Mouse (Mus musculus) forelimb bud, embryonic 11.5 days (tissue): ENCODE data around the gene Slc38a3.
A peak's percentile ranks its signal among the peaks of the same experiment; 100 is the strongest.

Experiments used
- DNase-seq: peaks from one replicate; pipeline ENCODE4 v3.0.0-alpha.2; 2012; ENCODE audit warnings: low read depth, low spot score

The Slc38a3 gene

DNA sequence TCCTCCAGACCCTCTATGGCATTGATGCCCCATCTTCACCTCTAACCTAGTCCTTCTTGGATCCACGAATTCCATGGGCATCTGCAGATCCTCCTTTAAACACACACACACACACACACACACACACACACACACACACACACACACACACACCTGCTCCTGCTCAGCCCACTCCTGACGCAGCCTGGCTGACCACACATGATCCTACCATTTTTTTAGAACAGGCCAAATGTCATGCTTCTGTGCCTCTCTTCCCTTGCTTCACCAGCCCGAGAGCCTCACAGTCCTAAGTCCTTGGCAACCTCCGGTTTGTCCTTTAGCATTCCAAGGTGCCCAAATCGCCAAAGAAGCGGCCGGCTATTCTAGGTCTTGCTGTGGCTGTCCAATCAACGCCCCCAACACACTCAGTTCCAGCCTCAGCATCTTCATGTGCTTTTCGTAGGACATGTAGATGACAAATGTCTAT, at the start of gene Slc38a3:
Gene Slc38a3, minus strand, starts transcription at position 51 of the 466 bp plus-strand sequence.
- no peak for DNase-seq

DNA sequence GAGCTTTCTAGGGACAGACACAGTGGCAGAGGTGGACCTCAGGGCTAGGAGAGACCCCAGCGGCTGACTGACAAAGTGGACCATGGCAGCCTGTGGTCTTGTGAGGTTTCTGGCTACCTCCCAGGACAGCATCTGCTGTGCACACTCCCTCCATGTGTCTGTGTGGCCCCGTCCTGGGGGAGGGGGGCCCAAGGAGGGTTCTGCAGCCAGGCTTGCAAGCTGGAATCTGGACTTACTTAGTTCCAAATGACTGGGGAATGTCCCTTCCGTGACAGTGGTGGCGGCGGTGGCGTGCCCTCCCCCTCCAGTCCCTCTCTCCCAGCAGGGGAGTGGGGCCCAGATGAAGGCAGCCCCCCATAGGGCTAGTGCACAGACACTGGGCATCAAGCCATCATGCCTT, 47.6 kb upstream of the Slc38a3 start:
- no peak for DNase-seq

DNA sequence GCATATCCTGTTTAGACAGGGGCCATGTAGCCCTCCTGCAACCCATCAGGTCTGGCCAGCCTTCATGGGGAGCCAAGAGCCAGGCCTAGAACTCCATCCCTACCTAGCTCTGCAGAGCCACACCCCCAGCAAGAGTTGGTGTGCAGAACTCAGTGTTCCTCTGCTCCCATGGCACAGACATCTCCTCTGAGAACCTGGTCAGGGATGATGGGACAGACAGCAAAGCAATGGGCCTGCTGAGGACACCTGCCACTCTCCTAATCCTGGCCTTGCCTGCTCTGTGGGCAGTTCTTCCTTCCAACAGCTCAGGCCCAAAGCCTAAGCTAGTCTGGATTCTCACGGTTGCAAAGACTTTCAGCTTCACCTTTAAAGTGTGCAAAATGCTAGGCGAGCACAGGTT, 46.3 kb upstream of the Slc38a3 start:
- no peak for DNase-seq

DNA sequence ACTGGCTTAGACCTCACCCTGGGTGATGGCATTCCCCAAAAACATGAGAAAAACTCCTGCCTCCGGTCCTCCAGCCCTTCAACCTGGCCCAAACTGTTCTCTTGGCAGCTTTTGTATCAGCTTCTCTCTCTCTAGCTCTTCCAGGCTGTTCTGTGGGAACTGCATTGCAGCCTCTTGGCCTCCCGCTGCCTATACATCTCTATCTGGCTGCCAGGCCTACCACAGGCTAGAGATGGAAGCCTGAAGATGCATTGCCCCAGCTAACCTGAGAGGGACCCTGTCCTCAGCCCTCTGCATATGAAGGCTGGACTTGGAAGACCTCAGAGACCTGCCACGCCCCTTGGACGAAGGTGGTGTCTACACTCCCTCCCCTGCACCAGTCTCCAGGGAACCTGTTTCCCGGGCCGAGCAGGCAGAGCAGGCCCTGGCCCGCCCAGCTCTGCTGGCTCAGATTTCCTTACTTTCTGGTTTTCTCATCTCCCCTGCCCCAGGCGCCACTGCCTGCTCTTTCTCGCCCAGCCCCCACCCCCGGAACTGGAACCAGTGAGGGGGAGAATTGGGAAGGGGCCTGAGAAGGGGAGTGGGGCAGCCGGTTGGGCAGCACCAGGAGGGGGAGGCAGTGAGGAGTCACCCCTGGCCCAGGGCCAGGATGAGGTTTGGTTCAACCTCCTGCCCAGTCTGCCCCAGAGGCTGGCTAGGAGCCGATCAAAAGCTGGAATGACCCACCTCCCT, 45.1 kb upstream of the Slc38a3 start:
- peak; percentile 79 for DNase-seq

DNA sequence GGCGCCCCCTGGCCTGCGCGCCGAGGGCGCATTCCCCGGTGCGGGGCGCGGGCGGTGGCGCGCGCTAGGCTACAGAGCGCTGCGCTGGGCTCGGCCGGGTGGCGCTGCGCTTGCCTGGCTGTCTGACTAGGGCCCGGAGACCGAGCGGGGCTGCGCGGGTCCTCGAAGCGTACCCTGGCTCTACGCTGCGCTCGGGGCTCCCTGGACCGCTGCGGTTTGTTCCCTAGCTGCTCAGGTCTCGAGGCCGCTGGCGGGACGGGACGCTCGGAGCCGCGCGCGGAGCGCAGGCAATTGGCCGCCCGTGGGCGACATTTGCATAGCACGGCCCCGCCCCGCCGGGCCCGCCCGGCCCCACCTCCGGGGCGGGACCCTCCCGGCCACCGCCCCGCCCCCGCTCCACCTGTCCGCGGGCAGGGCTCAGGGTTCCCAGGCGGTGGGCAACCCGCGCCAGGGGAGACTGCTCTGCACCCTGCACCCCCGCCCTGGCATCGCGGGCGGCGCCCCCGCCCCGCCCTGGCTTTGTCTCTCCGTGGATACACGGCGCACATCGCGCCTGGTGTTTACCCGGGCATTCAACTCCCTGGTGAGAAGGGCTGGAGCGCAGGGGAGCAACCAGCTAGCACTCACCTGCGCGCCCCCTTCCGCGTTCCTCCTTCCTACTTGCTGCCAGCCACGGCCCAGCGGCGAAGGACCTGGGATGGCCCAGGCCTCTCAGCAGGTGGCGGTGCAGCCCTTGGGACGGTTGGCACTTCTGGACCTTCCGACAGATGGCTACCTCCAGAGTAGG, 40.6 kb upstream of the Slc38a3 start, which contains the start of gene Sema3f:
Gene Sema3f, minus strand, starts transcription at position 779 of the 787 bp plus-strand sequence.
- peak; percentile 90 for DNase-seq

DNA sequence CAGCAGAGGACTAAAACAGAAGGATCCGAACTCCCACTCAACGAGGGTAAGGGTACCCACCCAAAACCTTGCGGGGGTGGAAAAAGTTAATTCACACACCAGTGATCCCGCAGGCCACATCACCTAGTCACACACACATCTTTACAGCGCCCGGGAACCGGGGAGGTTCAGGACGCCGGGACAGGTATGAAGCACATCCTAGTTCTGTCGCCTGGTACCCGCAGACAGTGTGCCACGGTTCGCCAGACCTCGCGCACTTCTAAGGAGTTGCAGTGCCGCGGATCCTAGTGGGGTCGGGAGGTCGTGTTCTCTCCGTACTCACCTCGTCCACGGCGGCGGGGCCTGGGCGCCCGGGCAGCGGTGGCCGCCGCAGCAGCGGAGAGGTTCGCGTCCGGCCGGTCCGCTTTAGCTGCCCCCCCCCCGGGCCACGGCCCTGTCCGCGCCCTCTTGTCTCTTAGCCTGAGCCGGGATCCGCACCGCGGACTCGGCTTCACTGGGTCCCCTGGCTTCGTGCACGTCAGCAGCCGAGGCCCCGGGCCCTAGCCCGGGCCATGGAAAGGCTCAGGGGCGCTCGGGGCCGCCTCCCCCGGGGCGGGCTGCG, 39.9 kb upstream of the Slc38a3 start:
- no peak for DNase-seq

DNA sequence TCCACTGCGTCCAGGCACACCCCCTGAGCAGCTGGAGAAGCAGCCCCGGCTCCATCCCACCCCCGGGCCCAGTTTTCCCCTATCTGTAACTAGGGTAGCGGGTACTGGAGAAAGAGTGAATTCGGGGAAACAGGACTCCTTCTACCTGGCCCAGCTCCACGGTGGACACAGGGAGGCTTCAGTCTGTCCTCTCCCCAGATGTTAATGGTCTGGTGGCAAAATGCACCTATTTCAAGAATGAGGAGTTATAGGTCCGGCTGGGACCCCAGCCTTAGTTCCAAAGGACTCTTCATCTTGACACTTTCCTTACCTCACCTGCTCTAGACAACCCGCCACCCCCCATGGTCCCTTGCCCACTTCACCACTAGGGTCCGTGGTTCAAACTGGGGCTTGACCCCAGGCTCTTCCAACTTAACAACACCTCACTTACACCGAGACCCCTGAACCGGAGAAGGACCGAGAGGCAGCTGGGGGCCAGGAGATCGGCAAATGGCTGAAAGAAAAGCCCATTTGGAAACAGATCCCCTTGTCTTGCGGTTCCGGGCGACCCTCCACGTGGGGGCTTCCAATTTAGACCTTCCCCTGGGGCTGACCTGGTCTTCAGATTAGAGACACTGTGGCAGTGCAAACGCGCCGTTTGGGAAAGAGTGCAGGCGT, 39.2 kb upstream of the Slc38a3 start:
- DNase-seq = no peak

DNA sequence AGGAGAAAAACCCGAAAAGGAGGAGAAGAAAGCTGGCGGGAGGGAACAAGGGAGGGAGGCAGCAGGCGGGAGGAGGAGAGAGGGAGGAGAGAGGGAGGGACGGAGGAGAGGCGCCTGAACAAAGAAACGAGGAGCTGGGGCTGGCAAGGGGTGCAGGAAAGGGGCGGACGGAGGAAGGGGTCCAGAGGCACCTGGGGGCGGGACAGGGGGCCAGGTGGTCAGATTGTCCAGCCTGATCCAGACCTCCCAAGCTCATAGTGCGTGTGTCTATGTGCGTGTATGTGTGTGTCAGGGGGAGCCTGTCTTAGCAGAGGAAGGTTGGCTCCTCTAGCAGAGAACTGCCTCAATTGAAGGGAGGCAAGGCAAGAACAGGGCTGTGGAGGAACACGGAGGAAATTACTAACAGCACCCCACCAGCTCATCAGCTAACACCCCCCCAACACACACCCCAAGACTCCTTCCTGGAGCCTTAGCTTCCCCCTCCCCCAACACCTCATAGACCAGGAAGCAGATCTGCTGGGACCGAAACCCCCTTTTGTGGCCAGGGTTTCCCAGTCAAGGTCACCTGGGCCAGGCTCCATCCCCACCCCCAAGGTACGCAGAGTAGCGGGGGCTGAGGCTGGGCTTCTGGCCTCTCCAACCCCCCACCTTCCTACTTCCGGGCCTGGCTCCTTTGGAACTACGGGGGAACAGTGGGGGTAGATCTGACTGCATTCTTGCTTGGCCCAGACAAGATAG, 38.5 kb upstream of the Slc38a3 start:
- DNase-seq = no peak

DNA sequence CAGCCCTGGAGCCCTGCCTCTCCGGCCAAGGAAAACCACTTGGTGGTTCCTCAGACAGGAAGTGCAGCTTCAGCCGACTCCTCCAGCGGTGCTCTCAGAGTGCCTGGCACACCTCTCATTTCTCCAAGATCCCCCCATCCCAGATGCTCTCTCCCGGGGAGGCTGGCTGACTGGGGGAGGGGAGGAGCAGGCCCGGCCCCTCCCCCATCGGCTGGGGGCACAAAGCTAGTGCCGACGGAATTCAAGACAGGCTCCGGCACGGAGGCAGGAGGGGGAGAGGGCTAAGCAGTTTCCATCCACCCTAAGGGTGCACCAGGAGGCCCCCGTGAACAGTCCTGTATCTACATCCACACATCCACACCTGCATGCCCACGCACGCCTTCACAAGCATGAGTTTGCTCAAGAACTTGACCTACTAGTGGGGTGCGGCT, 37.5 kb upstream of the Slc38a3 start:
- peak; percentile 68 for DNase-seq

DNA sequence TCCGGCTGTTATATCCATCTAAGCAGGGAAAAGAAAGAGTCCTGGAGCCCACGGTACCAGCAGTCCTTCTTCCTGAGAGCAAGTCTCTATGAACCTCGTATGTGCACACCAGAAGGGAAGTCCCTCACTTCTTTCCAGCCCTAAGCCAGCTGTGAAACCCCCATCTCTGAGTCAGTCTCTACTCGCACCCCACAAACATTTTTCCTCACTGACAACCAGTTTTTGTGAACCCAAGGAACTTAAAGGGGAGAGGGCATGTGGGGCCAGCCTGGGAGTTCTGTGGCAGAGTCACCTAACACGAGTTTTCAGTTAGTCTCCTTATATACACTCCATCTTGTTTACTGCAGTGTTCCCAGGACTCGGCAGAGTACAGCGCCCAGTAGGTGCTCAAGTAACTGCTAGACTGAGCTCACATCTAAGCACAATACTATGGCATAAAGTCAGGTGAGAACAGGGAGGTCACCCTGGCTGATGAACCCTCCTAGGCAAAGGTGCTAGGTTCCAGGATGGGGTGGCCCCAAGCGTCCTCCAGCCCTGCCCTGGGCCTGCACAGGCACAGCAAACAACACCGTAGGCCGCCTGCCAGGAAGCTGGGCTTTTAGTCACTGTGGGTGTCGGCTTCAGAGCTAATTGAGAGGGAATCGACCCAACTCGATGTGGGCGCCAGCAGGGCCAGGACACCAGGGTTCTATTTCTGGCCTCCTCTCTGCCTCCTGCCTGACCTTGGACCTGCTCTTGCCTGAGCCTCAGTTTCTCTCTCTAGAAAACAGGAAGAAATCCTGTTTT, 34.2 kb upstream of the Slc38a3 start:
- no peak for DNase-seq

DNA sequence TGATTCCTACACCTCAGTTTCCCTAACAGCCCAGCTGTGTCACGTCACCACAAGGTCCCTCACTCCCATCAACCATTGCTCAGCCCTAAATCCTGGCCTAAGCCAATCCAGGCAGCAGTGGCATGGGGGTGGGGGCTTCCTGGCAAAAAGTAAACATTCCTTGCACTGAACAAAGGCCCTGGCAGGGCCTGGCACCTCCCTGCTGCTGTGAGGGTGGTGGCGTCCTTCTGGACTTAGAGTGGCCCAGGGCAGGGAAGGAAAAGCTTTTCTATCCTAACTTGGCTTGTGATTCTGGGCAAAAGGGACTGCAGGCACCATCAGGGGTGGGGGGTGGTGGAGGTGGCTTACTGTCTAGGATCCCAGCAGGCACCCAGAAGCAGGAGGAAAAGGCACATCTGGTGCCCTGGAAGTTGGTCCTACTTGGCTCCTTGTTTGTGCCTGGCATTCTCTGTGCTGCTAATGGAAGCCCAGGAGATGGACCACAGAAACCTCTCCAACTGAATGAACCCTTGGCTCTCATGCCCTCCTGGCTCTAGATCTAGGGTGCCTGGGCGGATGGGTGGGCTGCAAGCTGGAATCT, 33.4 kb upstream of the Slc38a3 start:
- DNase-seq = no peak

DNA sequence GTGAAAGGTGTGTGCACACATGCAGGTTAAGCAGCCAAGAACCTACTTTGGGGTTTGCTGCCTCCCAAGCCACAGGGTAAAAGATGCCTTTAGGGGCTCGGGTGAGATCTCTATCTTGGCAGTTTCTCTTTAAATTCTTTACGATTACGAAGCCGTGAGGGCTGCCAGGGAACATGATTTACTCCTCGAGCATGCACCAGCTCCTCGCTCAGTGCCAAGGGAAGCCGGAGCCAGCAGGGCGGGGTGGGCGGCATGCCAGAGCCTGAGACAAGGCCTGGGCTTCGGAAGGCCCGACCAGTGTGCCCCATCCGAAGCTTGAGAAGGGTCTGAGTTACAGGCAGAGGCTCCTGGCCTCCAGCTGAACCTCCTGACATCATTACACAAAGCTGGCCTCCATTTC, 32.3 kb upstream of the Slc38a3 start:
- no peak for DNase-seq

DNA sequence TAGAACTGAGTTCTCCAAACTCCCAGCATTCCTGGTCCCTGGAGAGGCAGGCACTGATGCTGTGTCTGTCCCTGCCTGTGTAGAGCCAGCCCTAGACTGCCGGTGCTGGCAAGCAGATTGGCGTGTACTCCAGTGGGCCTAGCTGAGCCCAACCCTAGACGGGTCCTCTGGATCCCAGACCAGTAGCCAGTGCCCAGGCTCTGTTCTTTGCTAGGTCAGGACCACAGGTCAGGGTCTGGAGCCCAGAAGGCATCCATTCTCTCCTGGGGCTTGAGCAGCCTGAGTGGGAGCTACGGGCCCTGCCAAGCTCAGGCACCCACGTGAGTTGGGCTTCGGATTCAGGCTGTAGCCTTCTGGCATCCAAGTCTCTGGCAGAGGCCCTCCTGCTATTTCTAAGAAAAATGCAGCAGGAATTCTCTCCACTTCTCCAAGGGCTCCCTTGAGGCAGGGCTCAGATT, 30.8 kb upstream of the Slc38a3 start:
- no peak for DNase-seq

DNA sequence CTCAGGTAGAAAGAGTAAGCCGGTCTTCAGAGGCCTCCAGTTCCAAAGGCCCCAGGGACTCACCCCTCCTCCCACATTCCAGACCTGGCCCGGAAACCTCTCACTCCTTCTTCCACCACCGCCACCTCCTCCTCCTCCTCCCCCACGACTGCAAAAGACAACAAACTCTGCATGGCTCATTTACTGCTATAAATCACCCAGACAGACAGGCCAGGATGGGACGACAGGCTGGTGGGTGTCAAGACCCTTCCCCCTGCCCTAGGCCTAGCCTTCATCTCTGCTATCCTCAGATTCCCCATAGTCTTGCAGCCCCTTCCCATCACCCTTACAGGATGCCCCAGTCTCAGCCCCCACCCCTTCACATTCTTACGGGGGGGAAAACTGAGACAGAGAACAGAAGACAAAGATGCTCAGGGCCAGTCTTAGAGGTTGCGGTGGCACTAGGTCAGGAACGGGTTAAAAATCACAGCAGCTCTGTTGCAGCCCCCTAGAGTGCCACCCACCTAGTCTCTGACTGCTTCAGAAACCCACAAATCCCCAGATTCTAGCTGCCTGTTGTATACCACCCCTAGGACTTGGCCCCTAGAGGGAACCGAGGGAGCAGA, 30.1 kb upstream of the Slc38a3 start:
- DNase-seq = no peak

DNA sequence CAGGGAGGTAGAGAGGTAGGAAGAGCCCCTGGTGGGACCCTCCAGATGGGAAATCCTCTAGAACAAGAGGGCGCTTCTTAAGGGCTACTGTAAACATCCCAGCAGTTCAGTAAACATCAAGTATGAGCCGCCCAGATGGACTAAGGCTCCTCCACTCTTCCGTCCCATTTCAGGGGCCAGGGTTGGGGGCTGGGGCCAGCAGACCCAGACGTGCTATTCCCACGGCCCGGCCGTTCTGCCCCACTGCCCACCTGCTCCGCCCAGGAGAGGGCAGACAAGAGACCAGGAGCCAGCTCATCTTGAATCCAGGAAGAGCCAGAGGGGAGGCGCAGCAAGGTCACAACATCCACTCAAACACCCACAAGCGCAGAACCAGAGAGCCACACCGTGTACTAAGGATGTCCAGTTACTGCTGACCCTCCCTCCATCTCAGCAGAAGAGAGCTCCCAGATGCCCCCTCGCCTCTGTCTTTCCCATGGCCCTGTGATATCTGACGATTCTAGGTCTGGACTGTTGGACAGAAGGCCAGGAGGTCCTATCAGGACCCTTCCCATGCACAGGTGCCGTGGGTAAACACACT, 29.4 kb upstream of the Slc38a3 start:
- no peak for DNase-seq

DNA sequence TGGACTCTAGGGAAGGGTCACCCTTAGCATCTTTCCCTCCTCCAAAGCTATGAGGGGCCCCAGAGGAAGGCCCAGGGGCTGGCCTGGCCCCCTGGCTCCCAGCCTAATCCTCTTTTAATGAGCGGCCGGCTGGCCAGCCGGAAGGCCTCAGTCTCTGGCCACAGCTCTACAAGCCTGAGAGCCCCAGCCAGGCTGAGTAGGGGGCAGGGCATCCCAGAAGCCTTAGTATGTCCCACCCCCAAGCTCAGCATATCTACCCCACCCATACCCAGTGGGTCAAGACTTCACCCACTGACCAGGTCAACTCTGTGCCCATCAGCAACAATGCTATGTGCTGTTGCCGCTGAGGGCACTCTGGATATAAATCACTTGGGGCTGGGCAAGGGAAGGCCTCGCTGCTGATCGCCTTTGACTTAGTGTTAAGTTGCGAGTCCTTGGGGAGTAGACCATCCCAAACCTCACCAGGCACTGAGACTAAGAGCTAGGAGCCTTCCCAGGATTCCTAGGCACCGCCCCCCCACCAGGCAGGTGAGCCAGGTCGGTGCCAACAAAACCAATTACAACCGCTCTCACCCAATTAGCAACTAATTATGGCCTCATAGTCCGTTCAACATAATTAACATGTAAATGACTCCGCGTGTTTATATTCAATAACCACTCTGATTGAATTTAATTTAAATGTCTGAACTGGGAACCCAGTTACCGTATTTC, 28.6 kb upstream of the Slc38a3 start:
- DNase-seq = no peak

DNA sequence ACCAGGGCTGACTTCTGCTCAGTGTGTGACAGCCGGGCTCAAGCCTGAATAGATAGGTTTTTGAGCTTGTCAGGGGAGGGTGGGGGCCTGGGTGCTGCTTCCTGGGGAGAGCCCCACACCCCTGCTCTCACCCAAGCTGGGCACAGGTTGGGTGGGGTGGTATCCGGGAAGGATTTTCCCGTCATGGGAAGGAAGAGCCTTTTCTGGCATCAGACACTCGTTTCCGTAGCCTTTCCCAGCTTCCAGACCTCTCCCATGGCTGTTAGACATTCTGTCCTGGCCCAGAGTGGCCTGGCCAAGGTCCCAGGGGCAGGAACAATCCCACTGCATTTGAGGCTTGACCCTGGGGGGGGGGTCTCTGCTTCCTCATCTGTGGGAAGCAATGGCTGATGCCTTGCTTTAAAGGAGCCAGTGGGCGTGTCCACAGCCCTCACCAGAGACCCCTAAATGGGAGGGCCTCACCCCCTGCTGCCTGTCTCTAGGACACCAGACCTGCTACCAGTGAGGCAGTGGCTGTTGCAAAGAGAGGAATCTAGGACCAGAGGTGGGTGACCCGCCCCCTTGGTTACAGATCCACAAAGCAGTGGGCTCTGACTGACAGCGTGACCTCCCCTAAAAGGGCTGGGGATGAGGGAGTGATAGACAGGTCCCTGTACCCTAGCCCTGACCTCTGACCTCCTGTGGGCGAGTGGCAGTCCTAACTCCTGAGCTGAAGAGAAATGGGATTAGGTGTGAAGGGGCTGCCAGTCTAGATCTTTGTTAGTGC, 27.7 kb upstream of the Slc38a3 start:
- DNase-seq = no peak

DNA sequence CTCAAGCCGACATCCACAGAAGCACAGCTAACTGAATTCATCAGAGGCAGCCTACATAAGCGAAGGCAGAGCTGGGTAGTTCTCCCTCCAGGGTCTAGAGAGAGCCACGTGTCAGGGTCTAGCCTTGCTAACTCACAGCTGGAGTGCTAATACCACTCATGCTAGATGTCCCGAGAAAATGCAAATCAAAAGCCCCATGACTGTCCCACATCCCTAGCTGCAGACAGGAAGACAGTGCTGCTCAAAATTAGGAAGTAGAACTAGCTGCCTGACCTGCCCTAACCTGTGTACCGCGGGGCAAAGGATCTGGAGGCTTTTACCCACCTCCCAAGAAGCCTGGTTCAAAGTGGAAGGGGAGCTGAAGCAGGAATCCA, 26.8 kb upstream of the Slc38a3 start:
- DNase-seq = no peak
